Comparison of ENCODE assay signal across 10 mouse cellular contexts in genomic region chrX:164440140-164440539, GRCm38 (mm10). TPM values are rescaled to one million over a fixed set of nuclear protein-coding genes. Genes with fewer than 3 reads are reported as not detected.
DNase-seq lines count a peak whose midpoint lies in the region; ATAC-seq lines count a peak whose summit lies in the region.
"Had no signal": no experiment of that assay in that cellular context is flagged by ENCODE, and none has a peak within 500 bp of the region (broad histone marks: within the 10 kb centered on the region; RNA-seq: fewer than 3 reads in every experiment).

No protein-coding gene starts in this region.

- ATAC-seq in kidney, embryonic 15.5 days (replicated peaks; ENCODE audit: low FRiP score), result no peak
- 0 out of 2 replicates have a peak, but pooled peaks have one; percentile 57 for ATAC-seq in kidney, embryonic 16.5 days (ENCODE audit: low FRiP score, low TSS enrichment)
- no peak for ATAC-seq in hindbrain, embryonic 12.5 days (ENCODE audit: low FRiP score)

- H3K36me3 ChIP-seq in kidney, embryonic 15.5 days, result no peaks in the 10 kb centered on the region
- no peaks in the 10 kb centered on the region for H3K36me3 ChIP-seq in kidney, embryonic 16.5 days (ENCODE audit: insufficient read depth, low read length)
- H3K36me3 ChIP-seq in hindbrain, embryonic 12.5 days, result no peaks in the 10 kb centered on the region
- H3K36me3 ChIP-seq: embryonic facial prominence, embryonic 12.5 days had no signal

- H3K4me3 ChIP-seq in kidney, embryonic 15.5 days (replicated peaks), result no peak overlapping the region
- no peak overlapping the region for H3K4me3 ChIP-seq in kidney, embryonic 16.5 days (ENCODE audit: low read length)
- no peak overlapping the region for H3K4me3 ChIP-seq in hindbrain, embryonic 12.5 days
- H3K4me3 ChIP-seq: embryonic facial prominence, embryonic 12.5 days had no signal

- H3K9ac ChIP-seq in kidney, embryonic 15.5 days, result no peak overlapping the region
- no peak overlapping the region for H3K9ac ChIP-seq in kidney, embryonic 16.5 days (replicated peaks; ENCODE audit: low read length)
- H3K9ac ChIP-seq in hindbrain, embryonic 12.5 days, result no peak overlapping the region
- H3K9ac ChIP-seq: embryonic facial prominence, embryonic 12.5 days had no signal

- no peak overlapping the region for H3K4me2 ChIP-seq in kidney, embryonic 15.5 days
- no peak overlapping the region for H3K4me2 ChIP-seq in kidney, embryonic 16.5 days (replicated peaks; ENCODE audit: low read depth, low read length)
- no peak overlapping the region for H3K4me2 ChIP-seq in hindbrain, embryonic 12.5 days (replicated peaks)
- H3K4me2 ChIP-seq: embryonic facial prominence, embryonic 12.5 days had no signal

- H3K27me3 ChIP-seq in kidney, embryonic 15.5 days, result peaks cover 26% of the 10 kb centered on the region
- H3K27me3 ChIP-seq in kidney, embryonic 16.5 days (ENCODE audit: insufficient read depth, low read length), result peaks cover 6% of the 10 kb centered on the region; the same call in 1 of the 2 replicates
- H3K27me3 ChIP-seq in hindbrain, embryonic 12.5 days, result peaks cover 3% of the 10 kb centered on the region; the same call in 1 of the 2 replicates

- peak; percentile 92 for DNase-seq in kidney, adult 11 months
- peak; percentile 9 to 74 for DNase-seq in heart, adult 9 months (ENCODE audit: low spot score in 2 of 2)
- peak; percentile 64 to 69 for DNase-seq in lung, postnatal 4 days
- no peak for DNase-seq in cerebellum, adult 9-10 months
- no peak for DNase-seq in right cerebral cortex, postnatal 4 days
- DNase-seq: cerebellum, adult 11 months had no signal

- no peaks in the 10 kb centered on the region for H3K4me1 ChIP-seq in kidney, embryonic 15.5 days
- H3K4me1 ChIP-seq in kidney, embryonic 16.5 days (ENCODE audit: insufficient read depth, low read length), result no peaks in the 10 kb centered on the region
- no peaks in the 10 kb centered on the region for H3K4me1 ChIP-seq in hindbrain, embryonic 12.5 days
- H3K4me1 ChIP-seq: embryonic facial prominence, embryonic 12.5 days had no signal

- no peak overlapping the region for H3K27ac ChIP-seq in kidney, embryonic 15.5 days
- H3K27ac ChIP-seq in kidney, embryonic 16.5 days (ENCODE audit: low read length), result no peak overlapping the region
- H3K27ac ChIP-seq in hindbrain, embryonic 12.5 days, result no peak overlapping the region
- H3K27ac ChIP-seq: embryonic facial prominence, embryonic 12.5 days had no signal

- H3K9me3 ChIP-seq in kidney, embryonic 15.5 days (replicated peaks), result no peaks in the 10 kb centered on the region
- H3K9me3 ChIP-seq in kidney, embryonic 16.5 days (ENCODE audit: low read length), result no peaks in the 10 kb centered on the region
- H3K9me3 ChIP-seq in hindbrain, embryonic 12.5 days (replicated peaks), result no peaks in the 10 kb centered on the region
- H3K9me3 ChIP-seq: embryonic facial prominence, embryonic 12.5 days had no signal

- WGBS in kidney, embryonic 15.5 days, result 59% methylated on average over 2 of the region's 2 CpGs
- 69% methylated on average over 2 of the region's 2 CpGs for WGBS in kidney, embryonic 16.5 days
- 77% methylated on average over 2 of the region's 2 CpGs for WGBS in hindbrain, embryonic 12.5 days

RNA-seq across cellular contexts. Expression of gene Asb11, which starts 3.3 kb away (rescaled TPM):
- polyA plus RNA-seq in kidney, embryonic 15.5 days (2015; fragmentation: Nextera tagmentation; extraction: Ambion mirVana), result 0.15 TPM in 1 of 2 replicates, not detected in the other
- polyA plus RNA-seq in kidney, embryonic 16.5 days (2015; fragmentation: Nextera tagmentation; extraction: Ambion mirVana), result 0.14 and 0.26 TPM in 2 replicates
- not detected in 2 replicates for polyA plus RNA-seq in hindbrain, embryonic 12.5 days (2016; fragmentation: Nextera tagmentation; extraction: Ambion mirVana)
- polyA plus RNA-seq: embryonic facial prominence, embryonic 12.5 days had no signal

RNA-seq across cellular contexts. Expression of gene Piga, which starts 20.6 kb away (rescaled TPM):
- 13.8 and 14.0 TPM in 2 replicates for polyA plus RNA-seq in kidney, embryonic 15.5 days (2015; fragmentation: Nextera tagmentation; extraction: Ambion mirVana)
- polyA plus RNA-seq in kidney, embryonic 16.5 days (2015; fragmentation: Nextera tagmentation; extraction: Ambion mirVana), result 13.6 and 14.7 TPM in 2 replicates
- polyA plus RNA-seq in hindbrain, embryonic 12.5 days (2016; fragmentation: Nextera tagmentation; extraction: Ambion mirVana), result 11.1 and 11.4 TPM in 2 replicates

Comparison
In these comparisons a context has a peak if more than half of its experiments do, and no peak if none do; other contexts are left out.
1. DNase-seq: peak in kidney, adult 11 months (single experiment), heart, adult 9 months (2 of 2) and lung, postnatal 4 days (2 of 2); none in cerebellum, adult 9-10 months (single experiment) and right cerebral cortex, postnatal 4 days (single experiment).